ENCODE assay signal across 7 mouse cellular contexts in genomic region chr16:92478561-92479150, GRCm38 (mm10). TPM values are rescaled to one million over a fixed set of nuclear protein-coding genes. Genes with fewer than 3 reads are reported as not detected.
DNase-seq lines count a peak whose midpoint lies in the region; ATAC-seq and TF ChIP-seq lines count a peak whose summit lies in the region.

No protein-coding gene starts in this region.

- no peaks in the 10 kb centered on the region for H3K79me2 ChIP-seq in MEL (ENCODE audit: control insufficient read depth, insufficient read depth, low read length, poor library complexity)

- TF ChIP-seq POLR2A in MEL (IDR thresholded peaks at IDR 0.05; ENCODE audit: control insufficient read depth in 1 of 2, insufficient read depth in 1 of 2, low read depth in 1 of 2, low read length in 2 of 2, poor library complexity in 1 of 2) = no peak
- TF ChIP-seq POLR2A in bone marrow, adult 2 months (IDR thresholded peaks at IDR 0.05; ENCODE audit: borderline replicate concordance, control insufficient read depth, low read depth, low read length) = no peak

- TF ChIP-seq CTCF in MEL (IDR thresholded peaks at IDR 0.05 in 2 of 3, conservative IDR thresholded peaks at IDR 0.05 in 1 of 3; ENCODE audit: control insufficient read depth in 1 of 3, insufficient read depth in 1 of 3, low read depth in 2 of 3, low read length in 3 of 3, poor library complexity in 1 of 3, severe bottlenecking in 1 of 3) = peak; percentile 42 to 80 (median 63); a peak in 5 of 6 replicates
- peak; percentile 26; the same call in 1 of the 2 replicates for TF ChIP-seq CTCF in bone marrow, adult 2 months (IDR thresholded peaks at IDR 0.05; ENCODE audit: control insufficient read depth, insufficient read depth, low read length)
- peak; percentile 85 for TF ChIP-seq CTCF in lung, postnatal 0 days (IDR thresholded peaks at IDR 0.05)

- no peak for ATAC-seq in forebrain, embryonic 12.5 days (ENCODE audit: low FRiP score)
- no peak for ATAC-seq in hindbrain, embryonic 12.5 days (ENCODE audit: low FRiP score)
- no peak for ATAC-seq in lung, postnatal 0 days

- 23% methylated on average over 21 of the region's 23 CpGs for WGBS in bone marrow, adult 2 months
- 9% methylated on average over 22 of the region's 23 CpGs for WGBS in forebrain, embryonic 12.5 days
- 13% methylated on average over 22 of the region's 23 CpGs for WGBS in hindbrain, embryonic 12.5 days
- 10% methylated on average over 21 of the region's 23 CpGs for WGBS in lung, postnatal 0 days

- no peak overlapping the region for H3K4me3 ChIP-seq in MEL (ENCODE audit: control insufficient read depth in 1 of 2, insufficient read depth in 1 of 2, low read depth in 2 of 2, low read length in 2 of 2)
- H3K4me3 ChIP-seq in bone marrow, adult 2 months (replicated peaks; ENCODE audit: control insufficient read depth, low read depth, low read length) = no peak overlapping the region
- peak overlapping the region; percentile 24 for H3K4me3 ChIP-seq in forebrain, embryonic 12.5 days (replicated peaks)
- peak overlapping the region; percentile 14 for H3K4me3 ChIP-seq in hindbrain, embryonic 12.5 days
- H3K4me3 ChIP-seq in lung, postnatal 0 days (ENCODE audit: low read depth, low read length) = no peak overlapping the region

- peak; percentile 75 for TF ChIP-seq RAD21 in MEL (IDR thresholded peaks at IDR 0.05; ENCODE audit: low read depth, low read length)

- H3K9ac ChIP-seq in MEL (ENCODE audit: control insufficient read depth, low read depth, low read length, poor library complexity, severe bottlenecking) = no peak overlapping the region
- no peak overlapping the region; the same call in 1 of the 2 replicates for H3K9ac ChIP-seq in forebrain, embryonic 12.5 days
- no peak overlapping the region for H3K9ac ChIP-seq in hindbrain, embryonic 12.5 days
- H3K9ac ChIP-seq in lung, postnatal 0 days (replicated peaks; ENCODE audit: low read depth) = no peak overlapping the region

- peaks cover 0 to 7% of the 10 kb centered on the region in 2 experiments; a peak in 2 of 4 replicates for H3K36me3 ChIP-seq in MEL (ENCODE audit: control insufficient read depth in 1 of 2, insufficient read depth in 2 of 2, low read length in 2 of 2)
- H3K36me3 ChIP-seq in forebrain, embryonic 12.5 days (replicated peaks) = no peaks in the 10 kb centered on the region
- H3K36me3 ChIP-seq in hindbrain, embryonic 12.5 days = no peaks in the 10 kb centered on the region
- no peaks in the 10 kb centered on the region for H3K36me3 ChIP-seq in lung, postnatal 0 days (ENCODE audit: insufficient read depth, low read length)

- DNase-seq in MEL (ENCODE audit: low read depth, low spot score) = peak; percentile 74
- peak; percentile 64 to 74 for DNase-seq in layer of hippocampus, postnatal 10 days (ENCODE audit: low spot score in 2 of 2)
- DNase-seq in lung, postnatal 0 days (ENCODE audit: low spot score) = peak; percentile 64
- peak; percentile 34 for DNase-seq in retina, postnatal 7 days (ENCODE audit: low read depth, low spot score)

- no peak overlapping the region for H3K27ac ChIP-seq in MEL (ENCODE audit: control insufficient read depth, low read depth, low read length)
- no peak overlapping the region for H3K27ac ChIP-seq in bone marrow, adult 2 months (ENCODE audit: control insufficient read depth, insufficient read depth, low read depth, low read length, poor library complexity)
- no peak overlapping the region for H3K27ac ChIP-seq in forebrain, embryonic 12.5 days
- H3K27ac ChIP-seq in hindbrain, embryonic 12.5 days = no peak overlapping the region
- no peak overlapping the region for H3K27ac ChIP-seq in lung, postnatal 0 days (ENCODE audit: low read length)

- H3K4me2 ChIP-seq in forebrain, embryonic 12.5 days = peak overlapping the region; percentile 53
- peak overlapping the region; percentile 50 for H3K4me2 ChIP-seq in hindbrain, embryonic 12.5 days (replicated peaks)
- no peak overlapping the region for H3K4me2 ChIP-seq in lung, postnatal 0 days (replicated peaks; ENCODE audit: low read depth, low read length)

- TF ChIP-seq EP300 in MEL (IDR thresholded peaks at IDR 0.05; ENCODE audit: low read depth in 1 of 2, low read length in 2 of 2) = no peak
- no peak for TF ChIP-seq EP300 in lung, postnatal 0 days (IDR thresholded peaks at IDR 0.05)

- no peaks in the 10 kb centered on the region; a peak in 1 of 4 replicates for H3K27me3 ChIP-seq in MEL (ENCODE audit: control insufficient read depth in 1 of 2, insufficient read depth in 2 of 2, low read length in 2 of 2)
- H3K27me3 ChIP-seq in forebrain, embryonic 12.5 days = peaks cover 31% of the 10 kb centered on the region
- peaks cover 24% of the 10 kb centered on the region for H3K27me3 ChIP-seq in hindbrain, embryonic 12.5 days
- 0 out of 2 replicates have a peak, but pooled peaks cover 4% of the 10 kb centered on the region for H3K27me3 ChIP-seq in lung, postnatal 0 days (replicated peaks; ENCODE audit: insufficient read depth, low read length)

- H3K9me3 ChIP-seq in MEL (replicated peaks; ENCODE audit: insufficient read depth, low read length) = no peaks in the 10 kb centered on the region
- H3K9me3 ChIP-seq in forebrain, embryonic 12.5 days = no peaks in the 10 kb centered on the region
- no peaks in the 10 kb centered on the region for H3K9me3 ChIP-seq in hindbrain, embryonic 12.5 days (replicated peaks)
- no peaks in the 10 kb centered on the region for H3K9me3 ChIP-seq in lung, postnatal 0 days (ENCODE audit: low read length)

- peaks cover 0 to 12% of the 10 kb centered on the region in 2 experiments; a peak in 2 of 4 replicates for H3K4me1 ChIP-seq in MEL (ENCODE audit: control insufficient read depth in 1 of 2, insufficient read depth in 2 of 2, low read length in 2 of 2)
- no peaks in the 10 kb centered on the region for H3K4me1 ChIP-seq in bone marrow, adult 2 months (ENCODE audit: control insufficient read depth, insufficient read depth, low read length)
- H3K4me1 ChIP-seq in forebrain, embryonic 12.5 days = peaks cover 4% of the 10 kb centered on the region; the same call in 1 of the 2 replicates
- H3K4me1 ChIP-seq in hindbrain, embryonic 12.5 days = peaks cover 7% of the 10 kb centered on the region; the same call in 1 of the 2 replicates
- no peaks in the 10 kb centered on the region for H3K4me1 ChIP-seq in lung, postnatal 0 days (ENCODE audit: insufficient read depth, low read depth, low read length)

TF ChIP-seq in MEL, 35 proteins besides CTCF, POLR2A, EP300 and RAD21:
- TF ChIP-seq POLR2AphosphoS5 (IDR thresholded peaks at IDR 0.05; ENCODE audit: borderline replicate concordance, low read depth, low read length) (no peak), GABPA (IDR thresholded peaks at IDR 0.05; ENCODE audit: low read depth, low read length) (no peak), USF1 (IDR thresholded peaks at IDR 0.05; ENCODE audit: low read depth, low read length) (no peak), MAX (IDR thresholded peaks at IDR 0.05; ENCODE audit: low read length) (no peak), ZC3H11A (IDR thresholded peaks at IDR 0.05; ENCODE audit: low read depth, low read length) (peak; percentile 33; the same call in 1 of the 2 replicates), SMC3 (IDR thresholded peaks at IDR 0.05; ENCODE audit: low read depth, low read length) (peak; percentile 63), NRF1 (IDR thresholded peaks at IDR 0.05; ENCODE audit: insufficient read depth, low read depth, low read length, poor library complexity, severe bottlenecking) (no peak), TAL1 (IDR thresholded peaks at IDR 0.05; ENCODE audit: low read length) (no peak), TBP (IDR thresholded peaks at IDR 0.05; ENCODE audit: low read depth, low read length) (no peak)

RNA-seq across cellular contexts. Expression of gene Clic6, which starts 6.9 kb away (rescaled TPM):
- total RNA-seq in MEL (2012; rRNA removed) = not detected in 2 replicates
- not detected for polyA plus RNA-seq in MEL (2012; ENCODE audit: insufficient read depth in 1 of 2, insufficient read length in 2 of 2, low read depth in 1 of 2, low replicate concordance in 2 of 2, missing spikeins in 1 of 2)
- not detected in 2 replicates for polyA plus RNA-seq in bone marrow, adult 2 months (2011; ENCODE audit: insufficient read depth, insufficient read length, low replicate concordance, missing spikeins)
- polyA plus RNA-seq in forebrain, embryonic 12.5 days (2016; fragmentation: Nextera tagmentation; extraction: Ambion mirVana) = 5.1 and 8.0 TPM in 2 replicates
- 13.2 and 15.3 TPM in 2 replicates for polyA plus RNA-seq in hindbrain, embryonic 12.5 days (2016; fragmentation: Nextera tagmentation; extraction: Ambion mirVana)
- 1 to 10 TPM in 1 of 2 experiments, under 1 TPM in 1; 0.56 to 5.3 TPM for total RNA-seq in layer of hippocampus, postnatal 10 days (2021)
- 14.5 and 16.4 TPM in 2 replicates for polyA plus RNA-seq in lung, postnatal 0 days (2015; fragmentation: Nextera tagmentation; extraction: Ambion mirVana)

RNA-seq across cellular contexts. Expression of gene Rcan1, which starts 8.0 kb away (rescaled TPM):
- 7.5 and 9.5 TPM in 2 replicates for total RNA-seq in MEL (2012; rRNA removed)
- polyA plus RNA-seq in MEL (2012; ENCODE audit: insufficient read depth in 1 of 2, insufficient read length in 2 of 2, low read depth in 1 of 2, low replicate concordance in 2 of 2, missing spikeins in 1 of 2) = 10 to 100 TPM in 1 of 2 experiments, not detected in 1; 14.6 TPM
- 3.6 and 9.5 TPM in 2 replicates for polyA plus RNA-seq in bone marrow, adult 2 months (2011; ENCODE audit: insufficient read depth, insufficient read length, low replicate concordance, missing spikeins)
- polyA plus RNA-seq in forebrain, embryonic 12.5 days (2016; fragmentation: Nextera tagmentation; extraction: Ambion mirVana) = 40.9 and 43.1 TPM in 2 replicates
- polyA plus RNA-seq in hindbrain, embryonic 12.5 days (2016; fragmentation: Nextera tagmentation; extraction: Ambion mirVana) = 44.5 and 47.2 TPM in 2 replicates
- total RNA-seq in layer of hippocampus, postnatal 10 days (2021) = 10 to 100 TPM; 40.4 to 43.8 TPM
- 54.7 and 56.1 TPM in 2 replicates for polyA plus RNA-seq in lung, postnatal 0 days (2015; fragmentation: Nextera tagmentation; extraction: Ambion mirVana)

Comparison
In these comparisons a context has a peak if more than half of its experiments do, and no peak if none do; other contexts are left out.
1. H3K4me3 ChIP-seq: peak in forebrain, embryonic 12.5 days (single experiment) and hindbrain, embryonic 12.5 days (single experiment); none in MEL (0 of 2), bone marrow, adult 2 months (single experiment) and lung, postnatal 0 days (single experiment).
2. CTCF ChIP-seq: peak in every context shown above with its lines; median percentile 85 in lung, postnatal 0 days; 63 in MEL; 26 in bone marrow, adult 2 months.
3. Peak in every context shown above with its lines, with median percentiles within 50 percentile points of each other: DNase-seq.